Mouse (Mus musculus) yolk sac, embryonic 10.5 days (tissue): ENCODE measurements around the gene Cct5.

Experiments
- DNase-seq: peaks from one replicate; pipeline ENCODE4 v3.0.0-alpha.2; 2017; ENCODE audit warnings: low spot score

Cct5 gene

DNA sequence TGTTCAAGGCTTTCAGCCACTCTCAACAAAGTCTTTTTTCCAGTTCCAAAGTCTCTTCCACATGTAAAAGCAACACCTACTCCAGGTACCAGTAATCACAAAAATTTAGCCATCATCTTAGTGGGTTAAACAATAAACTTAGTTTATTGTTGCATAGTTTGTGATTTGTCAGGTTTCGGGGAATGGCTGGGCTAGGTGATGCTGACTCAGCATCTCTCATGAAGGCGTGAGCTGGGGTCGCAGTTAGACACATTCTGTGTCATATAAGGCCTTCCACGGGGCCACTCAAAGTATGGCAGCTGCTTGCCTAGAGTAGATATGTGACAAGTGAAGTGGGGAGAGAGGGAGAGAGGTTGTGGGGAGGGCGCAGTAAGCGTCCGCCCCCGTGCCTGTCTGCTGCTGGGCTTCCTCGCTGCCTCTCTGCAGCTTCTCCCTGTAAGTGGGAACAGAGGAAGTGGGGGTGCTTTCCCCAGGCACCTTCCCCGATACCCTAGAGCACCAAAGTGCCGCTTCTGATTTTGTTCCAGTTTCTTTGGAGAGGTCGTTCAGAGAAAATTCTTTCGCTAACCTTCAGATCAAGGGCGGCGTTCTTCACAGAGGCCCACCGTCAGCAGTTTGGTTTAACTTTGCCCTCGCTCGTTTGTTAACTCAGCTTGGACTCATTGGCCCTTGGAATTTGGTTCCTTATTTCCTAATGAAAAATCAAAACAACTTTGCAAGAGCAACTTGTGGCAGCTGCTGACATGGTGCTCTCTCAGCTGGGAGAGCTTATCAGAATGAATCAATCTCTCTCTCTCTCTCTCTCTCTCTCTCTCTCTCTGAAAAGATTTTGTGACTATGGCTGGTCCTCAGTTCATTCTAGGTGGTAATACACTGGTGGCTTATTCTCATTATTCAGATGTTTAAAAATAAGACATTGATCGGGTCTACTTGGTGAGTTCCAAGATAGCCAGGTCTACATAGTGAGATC lies 37.7 kb downstream of the Cct5 start:
- DNase-seq = peak; percentile 80

DNA sequence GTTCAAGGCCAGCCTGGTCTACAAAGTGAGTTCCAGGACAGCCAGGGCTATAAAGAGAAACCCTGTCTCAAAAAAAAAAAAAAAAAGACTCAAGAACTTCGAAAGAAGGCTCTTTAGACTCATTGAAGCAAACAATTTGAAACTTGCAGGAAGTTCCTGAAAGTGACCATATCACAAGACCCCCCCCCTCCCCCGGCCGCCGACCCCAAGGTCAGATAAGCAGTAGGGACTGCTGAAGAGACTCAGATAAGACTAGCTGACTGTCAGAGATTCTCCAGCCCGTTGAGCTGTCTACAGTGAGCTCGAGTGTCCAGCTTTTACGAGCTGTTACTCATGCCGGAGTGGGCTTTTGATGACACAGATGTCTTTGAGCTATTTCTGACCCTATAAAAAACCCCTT lies 38.8 kb downstream of the Cct5 start:
- DNase-seq = peak; percentile 60

DNA sequence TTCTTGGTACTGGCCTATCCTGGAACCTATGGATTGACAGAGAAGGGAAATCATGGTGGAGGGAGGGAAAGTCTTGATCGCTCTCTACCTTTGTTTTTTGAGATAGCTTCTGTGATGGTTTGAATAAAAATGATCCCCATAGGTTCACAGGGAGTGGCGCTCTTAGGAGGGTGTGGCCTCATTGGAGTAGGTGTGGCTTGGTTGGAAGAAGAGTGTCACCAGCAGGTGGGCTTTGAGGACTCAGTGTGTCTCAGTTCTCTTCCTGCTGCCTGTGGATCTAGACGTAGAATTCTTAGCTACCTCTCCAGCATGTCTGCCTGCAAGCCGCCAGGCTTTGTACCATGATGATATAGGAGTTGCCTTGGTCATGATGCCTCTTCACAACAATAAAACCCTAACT lies 39.6 kb downstream of the Cct5 start:
- no peak for DNase-seq

DNA sequence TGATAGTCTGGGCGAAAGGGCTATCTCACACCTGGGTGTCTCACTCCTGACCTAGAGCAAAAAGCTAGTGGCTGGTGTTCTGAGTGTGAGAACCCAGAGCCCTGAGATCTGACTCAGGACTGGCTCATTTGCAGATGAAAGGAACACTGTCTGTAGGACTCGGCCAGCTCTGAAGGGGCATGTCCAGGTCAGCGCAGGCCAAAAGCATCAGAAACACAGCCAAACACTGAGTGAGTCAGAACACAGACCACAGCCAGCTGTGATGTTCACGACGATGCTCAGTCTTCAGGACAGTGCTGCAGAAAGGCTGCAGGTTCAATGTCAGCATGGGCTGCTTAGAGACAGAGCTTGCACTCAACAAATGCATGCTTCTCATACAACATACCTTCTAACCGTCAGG lies 40.2 kb downstream of the Cct5 start:
- no peak for DNase-seq

DNA sequence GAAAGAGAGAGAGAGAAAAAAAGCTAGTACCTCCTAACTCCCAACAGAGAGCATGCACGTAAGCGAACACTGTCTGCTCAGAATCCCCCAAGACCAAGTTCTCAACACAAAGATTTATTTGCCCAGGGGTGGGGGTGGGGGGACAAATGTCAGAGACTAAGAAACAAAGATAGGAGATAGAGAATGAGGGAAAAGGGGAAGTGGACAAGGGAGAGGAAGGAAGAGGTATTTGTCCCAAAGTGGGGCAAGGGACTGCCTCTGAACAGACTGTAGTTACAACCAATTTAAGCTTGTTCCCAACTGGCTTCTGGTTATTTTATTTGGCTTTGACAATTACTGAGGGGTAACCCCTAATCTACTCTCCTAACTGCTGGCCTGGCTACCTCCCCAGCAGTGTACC lies 46.7 kb downstream of the Cct5 start:
- DNase-seq = no peak

DNA sequence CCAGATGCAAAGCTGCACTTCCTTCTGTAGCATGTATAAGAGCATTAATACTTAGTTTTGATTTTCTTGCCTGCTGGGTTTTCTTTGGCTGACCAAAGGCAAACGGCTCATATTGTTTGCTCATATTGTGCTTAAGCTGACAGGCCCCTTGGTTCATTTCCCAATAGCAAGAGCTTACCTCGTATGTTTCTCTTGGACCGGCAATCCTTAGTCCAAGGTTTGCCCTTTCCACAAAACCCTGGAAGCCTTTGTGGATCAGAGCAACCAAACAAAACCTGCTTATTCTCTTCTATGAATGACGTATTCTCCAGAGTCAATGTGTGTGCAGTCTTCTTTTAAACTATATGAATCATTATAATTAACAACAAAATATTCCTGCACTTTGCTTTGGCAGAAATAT lies 51.2 kb downstream of the Cct5 start:
- no peak for DNase-seq

DNA sequence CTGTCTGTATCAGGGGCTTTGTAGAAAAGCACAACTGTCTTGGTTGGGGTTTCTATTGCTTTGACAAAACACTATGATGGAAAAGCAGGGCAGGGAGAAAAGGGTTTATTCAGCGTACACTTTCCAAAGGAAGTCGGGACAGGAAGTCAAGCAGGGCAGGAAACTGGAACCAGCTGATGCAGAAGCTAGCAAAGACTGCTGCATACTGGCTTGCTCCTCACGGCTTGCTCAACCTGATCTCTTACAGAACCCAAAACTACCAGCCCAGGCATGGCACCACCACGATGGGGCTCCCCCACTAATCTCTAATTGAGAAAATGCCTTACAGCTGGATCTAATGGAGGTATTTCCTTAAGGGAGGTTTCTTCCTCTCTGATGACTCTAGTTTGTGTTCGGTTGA lies 54.2 kb downstream of the Cct5 start:
- DNase-seq = no peak

DNA sequence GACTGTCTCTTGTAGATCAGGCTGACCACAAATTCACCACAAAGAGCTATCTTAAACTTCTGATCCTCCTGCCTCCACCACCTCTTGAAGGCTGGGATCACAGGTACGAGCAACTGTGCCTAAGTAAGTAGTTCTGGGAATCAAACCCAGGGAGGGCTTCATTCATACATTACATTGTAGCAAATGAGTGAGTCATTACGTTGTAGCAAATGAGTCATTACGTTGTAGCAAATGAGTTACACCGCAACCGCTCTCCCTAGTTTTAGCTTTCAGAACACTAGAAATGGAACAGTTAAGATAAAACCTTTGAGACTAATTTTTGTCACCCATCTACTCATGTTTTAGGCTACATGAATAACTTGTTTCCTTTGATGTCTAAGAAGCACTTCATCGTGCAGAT lies 55.3 kb downstream of the Cct5 start:
- DNase-seq = no peak

DNA sequence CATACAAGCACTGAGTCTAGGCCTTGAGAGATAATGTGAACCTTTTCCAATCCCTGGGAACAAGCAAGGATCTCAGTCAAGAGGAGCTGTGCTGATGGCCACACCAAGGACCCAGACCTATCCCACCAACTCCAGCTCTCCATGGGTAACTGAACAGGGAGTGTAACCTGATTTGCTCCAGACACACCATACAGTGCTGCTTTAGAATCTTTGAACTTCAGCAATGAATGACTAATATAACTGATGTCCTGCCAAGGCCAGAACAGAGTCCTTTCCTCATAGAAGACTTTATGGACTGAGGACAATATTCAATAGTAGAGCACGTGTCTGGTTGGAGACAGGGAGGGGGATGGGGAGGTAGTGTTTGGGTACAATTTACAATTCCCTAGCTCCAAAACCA lies 56.5 kb downstream of the Cct5 start:
- no peak for DNase-seq

DNA sequence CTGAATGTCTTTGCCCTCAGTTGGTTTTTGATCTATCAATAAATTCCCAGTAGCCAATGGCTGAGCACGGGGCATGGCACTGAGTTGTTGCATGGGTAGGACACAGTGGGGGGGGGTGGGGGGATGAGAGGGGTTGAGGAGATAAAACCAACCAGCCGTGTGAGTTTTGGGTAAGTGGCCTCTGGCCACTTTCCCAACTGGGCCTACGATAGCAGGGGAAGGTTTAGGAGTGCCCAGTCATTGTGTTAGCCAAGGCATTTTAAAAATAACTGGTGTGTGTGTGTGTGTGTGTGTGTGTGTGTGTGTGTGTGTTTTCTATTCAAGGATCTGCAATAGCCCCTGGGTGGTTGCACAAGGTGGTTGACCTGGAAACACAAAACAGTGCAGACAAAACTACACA lies 58.4 kb downstream of the Cct5 start:
- no peak for DNase-seq

DNA sequence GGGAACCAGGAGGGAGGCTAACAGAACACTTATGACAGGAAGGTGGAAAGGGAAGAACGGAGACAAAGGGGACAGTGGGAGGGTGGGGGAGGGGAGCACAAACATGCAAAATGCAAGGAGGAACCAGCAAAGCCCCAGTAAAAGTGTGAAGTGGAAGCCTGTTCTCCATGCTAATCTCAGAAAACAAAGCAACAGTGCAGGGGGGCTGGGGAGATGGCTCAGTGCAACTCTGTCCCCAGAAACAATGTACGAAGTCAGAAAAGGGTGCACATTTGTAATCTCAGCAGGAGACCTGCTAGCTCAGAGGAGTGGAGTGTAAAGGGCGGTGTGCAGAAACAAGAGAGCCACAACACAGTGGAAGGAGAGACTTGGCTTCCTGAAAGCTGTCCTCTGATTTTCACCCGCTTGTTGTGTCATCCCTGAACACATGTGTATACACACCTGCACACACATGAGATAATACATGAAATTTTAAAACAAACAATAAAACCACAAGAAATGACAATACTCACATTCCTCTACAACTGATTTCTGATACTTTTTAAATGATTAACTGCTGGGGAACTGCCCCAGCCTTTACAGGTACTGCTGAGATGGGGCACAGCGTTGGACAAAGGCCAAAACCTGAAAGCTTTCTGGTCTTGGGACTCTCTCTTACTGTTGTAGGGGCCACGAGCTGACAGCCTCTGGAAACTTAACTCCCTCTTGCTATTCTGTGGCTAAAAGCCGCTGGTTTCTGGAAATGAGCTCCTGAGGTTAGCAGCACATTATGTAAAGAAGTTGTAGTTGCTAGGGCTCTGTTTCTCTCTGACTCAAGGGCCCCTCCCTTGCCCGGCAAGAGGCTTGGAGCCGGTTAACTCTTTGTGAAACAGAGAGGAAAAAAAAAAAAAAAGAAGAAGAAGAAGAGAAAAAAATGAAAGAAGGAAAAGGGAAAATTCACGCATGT lies 59.3 kb downstream of the Cct5 start:
- peak; percentile 51 for DNase-seq
